Mouse (Mus musculus) cerebellum, adult 18-20 months (tissue): ENCODE measurements around the gene Mrtfb.

Experiments used
- DNase-seq, 2 experiments: peaks; one replicate each; pipeline ENCODE4 v3.0.0; 2021

Gene Mrtfb

DNA sequence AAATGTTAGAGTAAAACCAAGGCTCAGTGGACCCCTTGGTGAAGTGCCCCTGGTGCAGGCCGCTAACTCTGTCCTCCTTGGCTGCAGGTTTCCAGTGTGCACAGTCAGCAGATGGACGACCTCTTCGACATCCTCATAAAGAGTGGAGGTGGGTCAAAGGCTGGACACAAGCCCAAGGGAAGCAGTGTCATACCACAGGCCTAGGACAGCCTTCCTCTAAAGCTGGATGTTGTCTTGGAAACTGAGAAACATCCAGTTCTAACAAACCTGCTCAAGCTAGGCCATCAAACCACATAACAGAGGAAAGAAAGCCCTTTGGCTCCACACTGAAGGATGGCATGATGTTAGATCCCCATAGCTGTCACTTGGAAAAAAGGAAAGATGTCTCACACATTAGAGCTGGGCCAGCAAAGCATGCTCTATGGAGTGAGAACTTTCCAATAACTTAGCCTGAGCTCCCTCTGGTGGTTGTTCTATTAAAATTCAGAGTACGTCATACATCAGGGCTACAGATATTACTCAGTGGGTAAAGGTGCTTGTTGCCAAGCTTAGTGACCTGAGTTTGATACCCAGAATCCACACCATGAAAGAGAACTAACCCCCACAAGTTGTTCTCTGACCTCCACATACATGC, 153.4 kb downstream of the Mrtfb start:
- DNase-seq: peak; percentile 59 to 60

DNA sequence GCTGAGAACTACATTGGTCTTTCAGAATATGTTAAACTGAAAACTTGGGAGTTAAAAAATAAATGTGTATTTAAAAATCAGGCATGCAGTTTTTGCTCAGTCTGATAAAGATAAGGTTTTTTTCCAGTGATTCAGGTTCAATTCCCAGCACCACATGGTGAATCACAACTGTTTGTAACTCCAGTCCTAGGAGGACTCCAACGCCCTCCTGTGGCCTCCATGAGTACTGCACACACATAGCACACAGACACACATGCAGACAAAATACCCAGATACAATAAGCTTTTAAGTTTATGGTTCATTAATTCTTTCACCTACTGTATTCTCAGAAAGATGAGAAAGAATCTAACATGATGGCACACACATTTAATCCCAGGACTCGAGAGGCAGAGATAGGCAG, 154.5 kb downstream of the Mrtfb start:
- DNase-seq: no peak

DNA sequence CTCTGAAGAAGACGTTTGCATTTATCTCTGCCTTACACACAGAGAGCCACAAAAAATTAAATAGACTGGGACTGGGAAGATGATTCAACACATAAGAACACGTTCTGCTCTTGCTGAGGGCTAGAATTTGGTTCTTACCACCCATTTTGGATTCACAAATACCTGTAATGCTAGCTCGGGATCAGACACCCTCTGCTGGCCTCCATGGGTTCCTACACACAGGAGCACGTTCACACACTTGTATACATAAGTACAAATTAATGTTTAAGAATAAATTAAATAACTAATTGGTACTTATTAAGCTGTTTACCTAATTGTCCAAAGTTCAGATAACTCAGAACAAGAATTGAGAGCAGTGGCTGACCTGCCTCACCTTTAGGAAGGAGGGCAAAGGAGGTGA, 155.2 kb downstream of the Mrtfb start:
- no peak for DNase-seq

DNA sequence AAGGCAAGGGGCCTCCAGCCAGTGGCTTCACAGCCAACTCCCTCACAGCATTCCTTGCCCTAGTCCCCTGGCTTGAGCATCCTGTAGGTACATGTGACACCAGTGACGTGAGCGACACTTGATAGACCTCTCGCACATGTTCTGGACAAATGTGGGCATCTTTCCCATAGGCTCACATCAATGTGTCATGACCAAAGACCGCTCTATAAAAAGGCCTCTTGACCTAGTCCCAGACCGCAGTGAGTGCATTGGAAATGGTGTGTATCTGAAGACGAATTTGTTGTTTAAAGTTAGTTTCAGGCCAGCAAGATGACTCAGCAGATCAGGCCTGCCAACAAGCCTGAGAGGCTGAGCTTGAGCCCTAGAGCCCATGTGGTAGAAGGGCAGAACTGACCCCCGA, 158.3 kb downstream of the Mrtfb start:
- DNase-seq: no peak

DNA sequence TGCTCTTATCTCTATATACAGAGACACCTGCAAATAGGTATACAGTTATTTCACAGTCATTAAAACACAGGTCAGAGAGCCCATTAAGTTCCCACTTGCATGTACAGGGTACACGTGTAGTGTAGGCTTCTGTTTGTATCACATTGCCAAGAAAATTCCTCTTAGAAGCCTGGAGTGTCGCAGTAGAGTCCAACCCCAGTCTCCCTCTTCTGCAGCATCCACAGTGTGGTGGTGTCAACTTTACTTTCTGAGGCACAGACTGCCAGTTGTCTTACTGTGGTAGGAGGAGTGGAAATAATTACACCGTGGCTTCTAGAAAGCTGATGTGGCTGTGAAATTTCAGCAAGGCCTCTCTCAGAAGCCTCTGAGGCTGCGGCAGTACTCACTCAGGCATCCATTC, 158.7 kb downstream of the Mrtfb start:
- no peak for DNase-seq

GRCm38 (mm10) chr16:13415465-13415864, 159.2 kb downstream of the Mrtfb start:
- DNase-seq: no peak

DNA sequence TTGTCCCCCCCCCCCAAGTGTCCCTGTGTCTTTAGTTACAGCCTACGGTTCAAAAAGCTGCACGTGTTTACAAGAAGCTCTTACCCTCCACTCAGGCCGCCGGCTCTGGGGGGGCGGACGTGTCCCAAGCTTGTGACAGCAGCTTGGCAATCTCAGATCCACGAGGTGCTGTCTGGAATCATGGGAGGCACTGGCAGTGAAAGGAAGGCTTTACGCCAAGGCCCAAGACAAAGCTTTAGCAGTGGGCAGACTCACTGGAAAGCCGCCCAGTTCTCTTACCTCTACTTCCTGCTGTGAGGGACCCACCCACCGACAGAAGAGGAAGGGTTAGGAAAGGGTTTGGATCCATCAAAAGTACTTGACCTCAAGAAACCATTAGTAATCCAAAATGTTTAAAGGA, 160.2 kb downstream of the Mrtfb start:
- peak; percentile 47 to 49 for DNase-seq

- DNase-seq: no peak
These were observed 161.6 kb downstream of the Mrtfb start for GRCm38 (mm10) chr16:13417904-13418303.

DNA sequence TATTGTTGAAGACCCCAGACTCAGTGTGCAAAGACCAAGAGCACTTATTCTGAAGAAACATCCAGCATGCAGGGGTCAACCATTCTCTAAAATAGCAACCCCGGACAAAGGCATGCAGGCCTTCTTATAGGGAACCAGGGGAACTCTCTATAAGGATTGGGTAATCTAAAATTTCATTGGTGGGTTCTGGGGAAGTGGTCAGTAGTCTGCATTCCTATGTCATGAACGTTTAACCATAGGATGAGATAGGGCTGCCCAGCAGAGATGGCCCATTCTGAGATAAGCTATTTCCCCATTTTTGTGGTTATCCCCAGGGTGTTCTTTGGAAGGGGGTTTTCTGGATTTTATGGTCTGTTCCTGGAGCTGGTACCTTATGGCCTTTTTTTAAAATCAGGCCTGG, 163.5 kb downstream of the Mrtfb start:
- no peak for DNase-seq

DNA sequence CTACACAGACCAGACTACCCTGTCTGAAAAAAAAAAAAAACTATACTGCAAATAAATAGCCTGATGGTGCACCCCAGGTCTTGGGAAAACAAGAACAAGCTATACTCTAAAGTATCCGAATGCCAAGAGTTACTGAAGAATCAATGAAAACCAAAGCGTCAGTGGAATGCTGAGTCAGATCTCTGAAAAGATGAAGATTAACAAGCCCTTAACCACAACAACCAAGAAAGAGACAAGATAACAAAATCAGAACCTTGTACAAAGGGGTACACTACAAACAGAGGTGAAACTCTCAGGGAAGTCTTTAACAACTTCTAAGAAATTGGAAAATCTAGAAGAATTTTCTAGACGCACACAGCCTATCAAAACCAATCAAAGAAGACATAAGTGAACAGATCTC, 166.2 kb downstream of the Mrtfb start:
- DNase-seq: no peak

DNA sequence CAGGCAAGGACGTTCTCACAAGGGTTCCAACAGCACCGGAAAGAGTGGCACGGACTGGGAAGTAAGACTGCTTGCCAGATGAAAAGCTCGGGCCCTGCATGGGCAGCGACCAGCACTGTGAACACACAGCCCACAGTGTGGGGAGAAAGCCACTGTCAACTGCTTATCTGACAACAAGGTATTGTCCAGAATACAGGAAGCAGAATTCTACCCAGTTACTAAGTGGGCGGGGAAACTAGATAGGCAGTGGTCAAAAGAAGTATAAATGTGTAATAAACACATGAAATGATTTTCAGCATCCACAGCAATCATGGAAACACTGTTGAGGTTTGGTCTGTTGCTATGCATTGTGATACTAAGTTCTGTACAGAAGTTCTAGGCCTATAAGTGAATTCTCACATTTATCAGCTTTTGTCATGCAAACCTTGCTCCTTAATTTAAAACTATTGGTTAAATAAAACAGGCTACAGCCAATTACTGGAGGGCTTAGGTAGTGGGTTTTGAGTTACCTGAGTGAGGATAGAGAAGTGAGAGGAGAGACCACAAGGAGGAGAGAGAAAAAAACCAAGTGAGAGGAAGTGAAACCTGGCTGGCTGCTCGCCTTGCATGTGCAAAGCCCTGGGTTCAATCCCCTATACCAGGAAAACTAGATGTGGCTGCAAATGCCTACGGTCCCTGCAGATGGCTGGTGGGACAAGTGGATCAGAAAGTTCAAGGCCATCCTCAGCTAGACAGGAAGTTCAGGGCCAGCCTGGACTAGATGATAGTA, 167.5 kb downstream of the Mrtfb start:
- DNase-seq: no peak

DNA sequence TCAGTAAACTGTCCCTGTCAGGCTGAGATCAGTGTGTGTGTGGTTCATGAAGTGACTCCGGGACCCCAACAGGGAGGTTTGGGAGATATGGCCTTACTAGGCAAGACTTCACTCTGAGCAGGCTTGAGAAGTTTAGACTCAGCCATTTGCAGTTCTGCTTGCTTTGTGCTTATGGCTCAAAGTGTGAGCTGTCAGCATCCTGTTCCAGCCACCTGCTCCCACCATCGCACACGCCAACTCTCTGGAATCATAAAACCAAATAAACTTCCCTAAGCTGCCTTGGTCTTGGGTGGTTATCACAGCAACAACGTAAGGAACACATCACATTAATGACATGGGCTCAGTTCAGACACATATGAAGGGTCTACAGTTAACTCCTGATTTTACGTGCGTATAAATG, 169.5 kb downstream of the Mrtfb start:
- DNase-seq: no peak

- peak; percentile 81 to 85 for DNase-seq
These were observed 170.7 kb downstream of the Mrtfb start for GRCm38 (mm10) chr16:13426831-13427589.

DNA sequence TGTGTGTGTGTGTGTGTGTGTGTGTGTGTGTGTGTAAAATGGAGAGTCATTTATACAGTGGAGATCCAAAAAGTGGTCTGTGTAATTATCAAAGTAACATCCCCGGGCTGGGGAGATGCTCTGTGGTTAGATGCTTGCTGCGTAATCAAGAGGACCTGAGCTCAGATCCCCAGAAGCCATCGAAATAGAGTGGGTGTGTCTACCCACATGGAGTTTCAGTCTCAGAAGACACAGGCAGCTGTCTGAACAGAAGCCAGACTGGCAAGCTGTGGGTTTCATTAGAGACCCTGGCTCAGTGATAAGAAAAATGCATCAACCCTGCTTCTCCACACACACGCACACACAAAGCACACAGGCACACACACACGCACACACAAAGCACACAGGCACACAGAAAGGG, 171.8 kb downstream of the Mrtfb start:
- DNase-seq: no peak

- DNase-seq: no peak
These were observed 172.5 kb downstream of the Mrtfb start for GRCm38 (mm10) chr16:13428806-13429205.

DNA sequence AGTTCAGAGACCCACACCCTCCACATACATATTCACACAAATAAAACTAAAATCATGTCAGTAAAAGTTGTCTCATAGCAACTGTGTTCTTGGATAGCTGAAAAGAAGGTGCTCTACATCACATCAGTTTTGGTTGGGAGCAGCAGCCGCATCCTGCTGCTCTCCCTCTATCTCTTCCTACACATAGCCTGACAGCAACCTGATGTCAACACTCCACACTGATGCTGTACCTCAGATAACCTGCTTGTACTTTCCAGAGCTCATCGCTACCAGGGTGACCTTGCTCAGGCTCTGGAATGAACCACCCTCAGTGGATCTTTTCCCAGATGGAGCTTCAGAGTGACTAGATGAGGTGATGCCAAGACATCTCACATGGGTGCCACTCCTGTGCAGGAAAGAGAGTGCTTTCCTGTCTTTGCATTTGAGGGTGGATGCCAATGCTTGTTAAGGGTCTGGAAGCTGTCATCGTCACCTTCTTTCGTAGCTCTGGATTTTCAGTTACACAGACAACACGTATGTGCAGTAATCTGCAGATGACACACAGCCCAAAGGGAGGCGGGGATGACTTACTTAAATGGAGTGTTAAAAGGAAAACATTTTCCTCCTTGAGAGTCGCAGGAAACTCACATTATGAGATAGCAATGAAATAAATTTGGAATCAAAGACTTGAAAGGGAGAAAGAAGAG, 173.8 kb downstream of the Mrtfb start:
- DNase-seq: no peak

DNA sequence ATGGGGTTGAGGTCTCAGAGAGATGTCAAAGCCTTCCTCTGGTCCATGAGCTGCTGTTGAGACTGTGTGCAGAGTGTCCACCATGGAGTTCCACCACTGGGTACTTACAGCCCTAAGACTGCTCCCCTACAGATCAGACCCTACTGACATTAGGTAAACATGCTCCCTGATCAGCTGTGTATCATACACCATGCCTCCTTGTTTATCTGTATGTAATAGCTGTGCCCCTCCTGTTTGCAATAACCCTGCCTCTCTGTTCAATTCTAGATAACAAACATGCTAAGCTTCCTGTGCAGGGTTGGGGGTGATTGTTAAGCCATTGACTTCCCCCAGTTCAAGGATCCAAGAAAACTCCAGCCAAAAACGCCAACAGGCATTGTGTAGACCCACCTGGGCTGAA, 174.7 kb downstream of the Mrtfb start:
- DNase-seq: no peak

- no peak for DNase-seq
These were observed 179.3 kb downstream of the Mrtfb start for GRCm38 (mm10) chr16:13435627-13436026.

GRCm38 (mm10) chr16:13437037-13437769, 180.9 kb downstream of the Mrtfb start:
- DNase-seq: peak; percentile 94 to 99

DNA sequence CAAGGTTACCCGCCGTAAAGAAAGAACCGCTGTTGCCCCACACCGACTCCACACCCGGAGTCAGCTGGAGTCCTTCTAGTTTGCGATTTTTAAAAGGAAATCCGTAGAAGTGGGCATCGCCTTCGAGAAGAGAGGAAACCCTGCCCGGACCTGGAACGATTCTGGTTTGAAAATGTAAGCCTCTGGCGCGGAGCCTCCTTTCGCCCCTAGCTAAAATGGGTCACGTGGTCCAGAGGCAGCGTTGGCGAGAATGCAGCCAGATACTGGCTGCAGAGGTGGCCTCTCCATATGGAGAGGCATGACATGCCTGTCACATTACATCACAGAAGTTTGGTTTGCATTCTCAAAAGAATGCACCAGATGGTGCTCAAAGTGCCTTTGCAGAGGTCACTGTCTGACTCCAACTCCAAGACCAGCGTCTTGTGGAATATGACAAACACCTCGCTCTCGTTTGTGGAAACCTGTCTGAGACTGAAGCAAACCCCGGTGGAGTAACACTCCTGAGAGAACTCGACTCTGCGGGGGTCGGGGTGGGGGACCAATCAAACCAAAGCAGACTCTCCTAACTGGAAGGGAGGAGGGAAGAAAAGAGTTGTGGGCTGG, 181.6 kb downstream of the Mrtfb start:
- DNase-seq: peak; percentile 67 to 69

DNA sequence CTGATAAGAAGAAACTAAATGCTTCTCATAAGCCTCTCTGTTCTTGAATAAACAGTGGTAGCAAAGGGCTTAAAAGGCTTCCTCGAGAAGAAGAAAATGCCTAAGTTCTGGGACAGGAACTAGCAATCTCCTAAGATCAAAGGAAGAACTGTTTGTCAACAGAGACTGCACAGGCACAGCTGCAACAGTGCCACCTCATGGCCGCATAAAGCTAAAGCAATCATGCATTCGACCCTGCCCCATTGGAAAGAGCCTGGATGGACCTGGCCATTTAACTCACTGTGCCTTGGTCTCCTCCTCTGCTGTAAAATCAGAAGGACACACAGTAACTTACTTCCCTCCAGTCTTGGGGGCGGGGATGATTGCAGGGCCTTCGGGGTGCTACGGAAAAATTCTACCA, 184.2 kb downstream of the Mrtfb start:
- DNase-seq: peak; percentile 63 to 72

DNA sequence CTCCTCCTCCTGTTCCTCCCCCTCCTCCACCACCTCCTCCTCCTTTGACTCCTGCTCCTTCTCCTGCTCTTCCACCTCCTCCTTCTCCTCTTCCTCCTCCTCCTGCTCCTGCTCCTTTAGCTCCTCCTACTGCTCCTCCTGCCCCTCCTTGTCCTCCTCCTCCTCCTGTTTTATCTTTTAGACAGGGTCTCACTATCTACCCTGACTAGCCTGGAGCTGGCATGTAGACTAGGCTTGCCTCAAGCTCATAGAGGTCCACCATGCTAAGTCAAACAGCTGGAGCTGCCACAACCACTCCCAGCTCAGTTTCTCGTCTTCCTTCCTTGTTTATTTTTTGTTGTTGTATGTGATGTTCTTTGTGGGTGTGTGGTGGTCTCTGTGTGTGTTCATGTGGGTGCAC, 187.5 kb downstream of the Mrtfb start:
- DNase-seq: no peak
